Comparison of ENCODE assay signal across 17 mouse cellular contexts in genomic region chr11:119925176-119925575, GRCm38 (mm10). TPM values are rescaled to one million over a fixed set of nuclear protein-coding genes. Genes with fewer than 3 reads are reported as not detected.
DNase-seq lines count a peak whose midpoint lies in the region; ATAC-seq and TF ChIP-seq lines count a peak whose summit lies in the region.
"Had no signal": no experiment of that assay in that cellular context is flagged by ENCODE, and none has a peak within 500 bp of the region (broad histone marks: within the 10 kb centered on the region; RNA-seq: fewer than 3 reads in every experiment).

No protein-coding gene starts in this region.

- H3K4me3 ChIP-seq in embryonic facial prominence, embryonic 14.5 days (ENCODE audit: low read depth, low read length) = no peak overlapping the region
- no peak overlapping the region for H3K4me3 ChIP-seq in embryonic facial prominence, embryonic 10.5 days
- H3K4me3 ChIP-seq in lung, embryonic 16.5 days (ENCODE audit: low read length) = no peak overlapping the region
- H3K4me3 ChIP-seq in lung, adult 2 months (replicated peaks; ENCODE audit: extremely low read depth, low read depth, low read length) = no peak overlapping the region
- H3K4me3 ChIP-seq in liver, embryonic 15.5 days (replicated peaks) = no peak overlapping the region
- H3K4me3 ChIP-seq: embryonic facial prominence, embryonic 12.5 days; midbrain, embryonic 10.5 days; neural tube, embryonic 13.5 days had no signal

- ATAC-seq in embryonic facial prominence, embryonic 14.5 days (ENCODE audit: low read depth) = no peak
- 0 out of 2 replicates have a peak, but pooled peaks have one; percentile 10 for ATAC-seq in lung, embryonic 16.5 days (ENCODE audit: low read depth)
- ATAC-seq in liver, embryonic 15.5 days (ENCODE audit: insufficient read depth) = no peak
- ATAC-seq: forebrain, postnatal 0 days; hindbrain, embryonic 16.5 days had no signal

- no peak overlapping the region for H3K27ac ChIP-seq in embryonic facial prominence, embryonic 14.5 days (replicated peaks; ENCODE audit: low read depth, low read length)
- no peak overlapping the region for H3K27ac ChIP-seq in embryonic facial prominence, embryonic 10.5 days (replicated peaks)
- H3K27ac ChIP-seq in lung, embryonic 16.5 days (ENCODE audit: low read length) = no peak overlapping the region
- peak overlapping the region; percentile 24 for H3K27ac ChIP-seq in liver, embryonic 15.5 days (replicated peaks)
- H3K27ac ChIP-seq: embryonic facial prominence, embryonic 12.5 days; midbrain, embryonic 10.5 days; neural tube, embryonic 13.5 days had no signal

- no peak for TF ChIP-seq POLR2A in lung, adult 2 months (IDR thresholded peaks at IDR 0.05; ENCODE audit: borderline replicate concordance, extremely low read depth, low read depth, low read length)

- no peak for TF ChIP-seq CTCF in lung, adult 2 months (IDR thresholded peaks at IDR 0.05; ENCODE audit: insufficient read depth, low read length)

- H3K4me1 ChIP-seq in embryonic facial prominence, embryonic 14.5 days (ENCODE audit: control insufficient read depth, insufficient read depth, low read length) = no peaks in the 10 kb centered on the region
- peaks cover 3% of the 10 kb centered on the region; the same call in 1 of the 2 replicates for H3K4me1 ChIP-seq in embryonic facial prominence, embryonic 10.5 days
- H3K4me1 ChIP-seq in lung, embryonic 16.5 days (replicated peaks; ENCODE audit: control insufficient read depth, insufficient read depth, low read length) = no peaks in the 10 kb centered on the region
- H3K4me1 ChIP-seq in lung, adult 2 months (ENCODE audit: control insufficient read depth, insufficient read depth, low read length) = no peaks in the 10 kb centered on the region
- peaks cover 6% of the 10 kb centered on the region for H3K4me1 ChIP-seq in liver, embryonic 15.5 days (replicated peaks)
- H3K4me1 ChIP-seq: embryonic facial prominence, embryonic 12.5 days; neural tube, embryonic 13.5 days had no signal

- 75% methylated on average over 5 of the region's 5 CpGs for WGBS in embryonic facial prominence, embryonic 14.5 days
- WGBS in embryonic facial prominence, embryonic 10.5 days = 80% methylated on average over 5 of the region's 5 CpGs
- WGBS in lung, embryonic 16.5 days = 68% methylated on average over 5 of the region's 5 CpGs
- 75% methylated on average over 5 of the region's 5 CpGs for WGBS in lung, adult 2 months
- 20% methylated on average over 5 of the region's 5 CpGs for WGBS in liver, embryonic 15.5 days (ENCODE audit: insufficient replicate concordance)

- H3K4me2 ChIP-seq in embryonic facial prominence, embryonic 14.5 days (ENCODE audit: low read depth, low read length) = no peak overlapping the region
- H3K4me2 ChIP-seq in lung, embryonic 16.5 days (ENCODE audit: low read depth, low read length) = no peak overlapping the region
- H3K4me2 ChIP-seq in liver, embryonic 15.5 days = no peak overlapping the region
- H3K4me2 ChIP-seq: embryonic facial prominence, embryonic 12.5 days; heart, embryonic 11.5 days; neural tube, embryonic 13.5 days had no signal

- no peak overlapping the region for H3K9ac ChIP-seq in embryonic facial prominence, embryonic 14.5 days (ENCODE audit: low read depth, low read length)
- H3K9ac ChIP-seq in lung, embryonic 16.5 days (ENCODE audit: low read length) = no peak overlapping the region
- no peak overlapping the region for H3K9ac ChIP-seq in liver, embryonic 15.5 days
- H3K9ac ChIP-seq: embryonic facial prominence, embryonic 12.5 days; forebrain, postnatal 0 days; neural tube, embryonic 13.5 days had no signal

- no peaks in the 10 kb centered on the region for H3K27me3 ChIP-seq in embryonic facial prominence, embryonic 14.5 days (replicated peaks; ENCODE audit: control insufficient read depth, insufficient read depth, low read length)
- no peaks in the 10 kb centered on the region for H3K27me3 ChIP-seq in embryonic facial prominence, embryonic 10.5 days (replicated peaks; ENCODE audit: low read depth, poor library complexity, severe bottlenecking)
- no peaks in the 10 kb centered on the region for H3K27me3 ChIP-seq in lung, embryonic 16.5 days (ENCODE audit: control insufficient read depth, insufficient read depth, low read depth, low read length)
- no peaks in the 10 kb centered on the region for H3K27me3 ChIP-seq in liver, embryonic 15.5 days
- H3K27me3 ChIP-seq: embryonic facial prominence, embryonic 12.5 days; neural tube, embryonic 13.5 days had no signal

- H3K36me3 ChIP-seq in embryonic facial prominence, embryonic 14.5 days (ENCODE audit: control insufficient read depth, insufficient read depth, low read length) = 0 out of 2 replicates have a peak, but pooled peaks cover 2% of the 10 kb centered on the region
- H3K36me3 ChIP-seq in embryonic facial prominence, embryonic 10.5 days (replicated peaks) = peaks cover 6% of the 10 kb centered on the region
- 0 out of 2 replicates have a peak, but pooled peaks cover 1% of the 10 kb centered on the region for H3K36me3 ChIP-seq in lung, embryonic 16.5 days (ENCODE audit: control insufficient read depth, insufficient read depth, low read length)
- no peaks in the 10 kb centered on the region for H3K36me3 ChIP-seq in liver, embryonic 15.5 days (replicated peaks)
- H3K36me3 ChIP-seq: embryonic facial prominence, embryonic 12.5 days had no signal

- H3K9me3 ChIP-seq in embryonic facial prominence, embryonic 14.5 days (ENCODE audit: control insufficient read depth, low read length) = no peaks in the 10 kb centered on the region
- H3K9me3 ChIP-seq in embryonic facial prominence, embryonic 10.5 days = no peaks in the 10 kb centered on the region
- no peaks in the 10 kb centered on the region for H3K9me3 ChIP-seq in lung, embryonic 16.5 days (ENCODE audit: control insufficient read depth, low read length)
- no peaks in the 10 kb centered on the region for H3K9me3 ChIP-seq in liver, embryonic 15.5 days (replicated peaks)
- H3K9me3 ChIP-seq: embryonic facial prominence, embryonic 12.5 days; midbrain, embryonic 10.5 days; neural tube, embryonic 13.5 days had no signal

- peak; percentile 54 for DNase-seq in embryonic facial prominence, embryonic 14.5 days (ENCODE audit: low spot score)
- DNase-seq in embryonic facial prominence, embryonic 10.5 days (ENCODE audit: low spot score) = no peak
- DNase-seq in lung, adult 2 months = no peak
- peak; percentile 77 to 88 for DNase-seq in natural killer cell, adult 2 months (ENCODE audit: low spot score in 2 of 2)
- no peak for DNase-seq in thymus, postnatal 0 days (ENCODE audit: low spot score)
- no peak for DNase-seq in frontal cortex, adult 2 months (ENCODE audit: extremely low spot score in 1 of 2, low spot score in 1 of 2)
- DNase-seq: cerebellum, adult 18-20 months; forebrain, postnatal 0 days; kidney, postnatal 36 days; right cerebral cortex, postnatal 14 days had no signal

RNA-seq across cellular contexts. Expression of gene Chmp6, which starts 11.9 kb away (rescaled TPM):
- polyA plus RNA-seq in embryonic facial prominence, embryonic 14.5 days (2014; fragmentation: Nextera tagmentation; extraction: Ambion mirVana) = 77.9 and 89.3 TPM in 2 replicates
- polyA plus RNA-seq in embryonic facial prominence, embryonic 10.5 days (2016; fragmentation: Nextera tagmentation; extraction: Ambion mirVana) = 117 and 120 TPM in 2 replicates
- polyA plus RNA-seq in lung, embryonic 16.5 days (2015; fragmentation: Nextera tagmentation; extraction: Ambion mirVana) = 90.3 and 92.6 TPM in 2 replicates
- 50.2 and 51.0 TPM in 2 replicates for polyA plus RNA-seq in lung, adult 2 months (2012; rRNA removed)
- polyA plus RNA-seq in liver, embryonic 15.5 days (2015; fragmentation: Nextera tagmentation; extraction: Ambion mirVana) = 25.4 and 29.5 TPM in 2 replicates
- 81.4 and 86.0 TPM in 2 replicates for polyA plus RNA-seq in thymus, postnatal 0 days (2015; fragmentation: Nextera tagmentation; extraction: Ambion mirVana)
- polyA plus RNA-seq in frontal cortex, adult 2 months (2012; rRNA removed) = 42.3 and 45.3 TPM in 2 replicates

RNA-seq across cellular contexts. Expression of gene Baiap2, which starts 17.4 kb away (rescaled TPM):
- 22.1 and 26.5 TPM in 2 replicates for polyA plus RNA-seq in embryonic facial prominence, embryonic 14.5 days (2014; fragmentation: Nextera tagmentation; extraction: Ambion mirVana)
- polyA plus RNA-seq in embryonic facial prominence, embryonic 10.5 days (2016; fragmentation: Nextera tagmentation; extraction: Ambion mirVana) = 9.6 and 11.0 TPM in 2 replicates
- 31.7 and 35.6 TPM in 2 replicates for polyA plus RNA-seq in lung, embryonic 16.5 days (2015; fragmentation: Nextera tagmentation; extraction: Ambion mirVana)
- 83.7 and 92.9 TPM in 2 replicates for polyA plus RNA-seq in lung, adult 2 months (2012; rRNA removed)
- 8.0 and 9.4 TPM in 2 replicates for polyA plus RNA-seq in liver, embryonic 15.5 days (2015; fragmentation: Nextera tagmentation; extraction: Ambion mirVana)
- 25.1 and 26.3 TPM in 2 replicates for polyA plus RNA-seq in thymus, postnatal 0 days (2015; fragmentation: Nextera tagmentation; extraction: Ambion mirVana)
- 229 and 240 TPM in 2 replicates for polyA plus RNA-seq in frontal cortex, adult 2 months (2012; rRNA removed)

Comparison
In these comparisons a context has a peak if more than half of its experiments do, and no peak if none do; other contexts are left out.
1. DNase-seq: peak in embryonic facial prominence, embryonic 14.5 days (single experiment) and natural killer cell, adult 2 months (2 of 2); none in embryonic facial prominence, embryonic 10.5 days (single experiment), lung, adult 2 months (single experiment), thymus, postnatal 0 days (single experiment) and frontal cortex, adult 2 months (0 of 2).